Mouse (Mus musculus) gastrocnemius, adult 8-10 months (tissue): ENCODE results near the gene Tor1a. TPM values are rescaled to one million over a fixed set of nuclear protein-coding genes. Genes with fewer than 3 reads are reported as not detected.
A peak's percentile ranks its signal among the peaks of the same experiment; 100 is the strongest.
"Not testable (repeated sequence)": the region's sequence is repeated elsewhere in the genome, so short reads cannot be mapped to it uniquely, and the experiment has no call there.

Source experiments
- DNase-seq, 2 experiments: peaks; one replicate each; pipeline ENCODE4 v3.0.0; 2022; ENCODE audit warnings: low spot score in 2 of 2
- total RNA-seq, 4 experiments: library from RNA; stranded (reverse); gene quantifications; 2 replicates each; pipeline ENCODE4 v1.2.4; 2022

Gene Tor1a
- total RNA-seq, 4 experiments from 2014 or later, result 4.3 to 5.6 (median 4.6) TPM

DNA sequence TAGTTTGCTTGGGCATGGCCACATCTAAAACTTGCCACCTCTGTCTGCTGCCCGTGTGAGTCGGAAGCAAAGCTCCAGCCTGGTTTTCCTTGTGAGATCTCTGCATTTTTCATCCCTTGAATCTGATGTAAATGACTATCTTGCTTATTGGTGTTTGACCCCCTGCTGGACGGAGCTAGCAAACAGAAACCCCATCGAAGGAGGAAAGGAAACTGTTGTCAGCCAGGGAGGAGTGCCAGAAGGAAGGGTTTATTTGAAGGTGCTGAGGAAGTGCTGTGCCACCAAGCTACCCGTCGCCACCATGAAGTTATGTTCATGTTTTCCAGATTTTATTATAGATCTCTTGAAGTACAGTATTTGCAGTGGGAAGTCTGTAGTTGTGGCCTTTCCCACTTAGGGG lies 12.9 kb downstream of the Tor1a start:
- DNase-seq, result no peak

DNA sequence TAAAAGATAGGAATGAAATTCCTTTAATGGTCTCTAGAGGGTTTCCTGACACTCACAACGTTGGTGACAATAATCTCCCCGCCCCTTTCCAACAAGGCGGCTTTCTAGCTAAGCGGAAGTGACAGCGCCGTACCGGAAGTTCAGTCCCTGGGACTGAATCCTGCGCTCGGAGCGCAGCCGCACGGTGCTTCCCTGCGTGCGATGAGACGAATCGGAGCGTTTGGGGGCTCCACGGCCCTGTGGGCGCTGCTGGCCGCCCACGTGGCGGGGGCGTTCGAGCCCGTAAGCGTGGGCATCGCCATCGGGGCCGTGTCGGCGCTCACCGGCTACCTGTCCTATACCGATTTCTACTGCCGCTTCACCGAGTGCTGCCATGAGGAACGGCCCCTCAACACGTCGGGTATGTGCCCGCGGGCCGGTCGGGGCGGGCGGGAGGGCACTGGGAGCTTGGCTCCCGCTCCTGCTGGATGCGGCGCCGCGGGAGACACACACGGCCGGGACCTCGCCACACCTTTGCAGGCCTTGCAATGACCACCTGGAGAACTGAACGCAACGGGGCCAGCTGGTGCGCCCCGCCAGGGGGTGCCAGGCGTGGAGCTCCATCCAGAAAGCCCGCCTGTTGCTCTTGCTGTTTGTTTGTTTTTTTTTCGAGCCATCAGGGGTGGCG lies 14.8 kb downstream of the Tor1a start, which contains the start of gene Tor1b:
Gene Tor1b, plus strand, starts transcription at position 136 of the 667 bp plus-strand sequence.
- DNase-seq, result peak; percentile 56 to 71

- no peak for DNase-seq
These were observed 15.3 kb downstream of the Tor1a start for GRCm38 (mm10) chr2:30952457-30952823.

- peak; percentile 20 to 31 for DNase-seq
These were observed 25.1 kb downstream of the Tor1a start for GRCm38 (mm10) chr2:30942603-30943011.

DNA sequence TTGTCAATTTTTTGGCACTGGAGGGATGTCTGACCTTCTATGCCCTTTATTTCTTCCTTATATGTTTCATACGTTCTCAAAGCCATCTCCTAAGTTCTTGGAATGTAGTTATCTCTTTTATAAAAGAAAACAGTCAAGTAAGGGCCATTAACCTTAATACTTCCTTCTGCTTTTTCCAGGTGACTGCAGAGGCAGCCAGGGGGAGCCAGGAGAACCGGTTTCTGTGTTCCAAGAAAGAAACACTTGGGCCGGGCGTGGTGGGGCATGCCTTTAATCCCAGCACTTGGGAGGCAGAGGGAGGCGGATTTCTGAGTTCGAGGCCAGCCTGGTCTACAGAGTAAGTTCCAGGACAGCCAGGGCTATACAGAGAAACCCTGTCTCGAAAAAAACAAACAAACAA lies 25.6 kb downstream of the Tor1a start:
- not testable (repeated sequence) for DNase-seq

DNA sequence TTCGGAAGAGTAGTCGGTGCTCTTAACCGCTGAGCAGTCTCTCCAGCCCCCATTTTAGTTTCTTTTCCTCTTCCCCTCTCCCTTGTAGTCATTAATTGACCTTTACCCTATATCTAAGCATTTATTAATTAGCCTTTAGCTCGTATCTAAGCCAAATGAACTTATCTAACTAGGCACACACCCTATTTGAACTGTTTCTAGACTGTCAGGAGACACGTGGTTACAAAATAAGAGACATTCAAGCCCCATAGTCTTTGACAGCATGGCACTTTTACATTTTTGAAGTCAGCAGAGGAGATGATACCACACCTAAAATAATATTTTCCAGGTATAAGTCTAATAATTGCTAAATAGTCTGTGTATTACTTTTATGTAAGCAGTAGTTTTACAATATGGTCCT lies 26.1 kb downstream of the Tor1a start:
- no peak for DNase-seq

DNA sequence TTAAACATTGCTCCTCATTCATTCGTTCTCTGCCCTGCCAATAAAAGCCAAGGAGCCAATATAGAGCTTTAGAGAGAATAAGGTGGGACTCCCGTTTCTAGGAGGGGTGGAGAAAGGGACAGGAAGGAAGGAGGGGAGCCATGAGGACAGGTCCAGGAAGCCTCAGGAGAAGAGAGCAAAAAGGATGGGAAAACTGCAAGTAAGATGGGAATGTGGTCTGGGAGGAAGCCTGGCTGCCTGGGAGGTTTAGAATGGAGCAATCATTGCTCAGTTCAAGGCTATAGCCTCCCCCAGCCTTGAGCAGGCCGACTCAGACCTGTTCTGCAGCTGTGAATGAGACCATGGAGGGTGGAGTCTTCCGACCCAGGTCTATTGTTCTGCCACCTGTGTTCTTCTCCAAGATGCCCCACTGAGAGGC lies 29.1 kb downstream of the Tor1a start:
- no peak for DNase-seq

DNA sequence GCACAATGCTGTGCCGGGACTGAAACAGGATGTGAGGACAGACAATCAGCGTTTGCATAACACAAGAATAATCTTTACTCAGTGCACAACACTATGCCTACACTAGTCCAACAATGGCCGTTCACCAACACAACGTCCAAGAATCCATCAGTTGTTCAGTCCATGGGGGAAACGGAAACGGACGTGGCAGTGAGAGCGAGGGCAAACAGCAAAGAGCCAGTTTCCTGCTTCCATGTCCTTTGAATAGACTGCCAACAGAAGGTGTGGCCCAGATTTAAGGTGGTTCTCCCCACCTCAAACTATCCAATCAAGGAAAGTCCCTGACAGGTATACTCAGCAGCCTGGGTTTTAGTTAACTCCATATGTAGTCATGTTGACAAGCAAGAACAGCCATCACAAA lies 30.0 kb downstream of the Tor1a start:
- no peak for DNase-seq

- DNase-seq, result no peak
These were observed 30.9 kb downstream of the Tor1a start for GRCm38 (mm10) chr2:30936808-30937207.

- DNase-seq, result peak; percentile 65 to 71
These were observed 33.7 kb downstream of the Tor1a start for GRCm38 (mm10) chr2:30933917-30934450.

DNA sequence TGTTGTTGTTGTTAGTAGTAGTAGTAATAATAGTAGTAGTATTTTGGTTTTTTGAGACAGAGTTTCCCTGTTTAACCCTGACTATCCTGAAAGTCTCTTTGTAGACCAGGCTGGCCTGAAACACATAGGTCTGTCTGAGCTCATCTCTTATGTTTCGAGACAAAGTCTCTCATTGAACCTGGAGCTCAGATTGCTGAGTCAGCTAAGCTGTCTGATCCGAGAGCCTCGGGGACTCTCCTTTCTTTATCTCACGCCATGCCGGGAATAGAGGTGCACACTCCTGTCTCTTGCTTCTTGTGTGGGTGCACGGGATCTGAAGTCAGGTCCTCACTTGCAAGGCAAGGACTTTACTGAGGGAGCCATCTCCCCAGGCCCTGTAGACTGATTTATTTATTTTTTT lies 34.7 kb downstream of the Tor1a start:
- DNase-seq, result no peak

DNA sequence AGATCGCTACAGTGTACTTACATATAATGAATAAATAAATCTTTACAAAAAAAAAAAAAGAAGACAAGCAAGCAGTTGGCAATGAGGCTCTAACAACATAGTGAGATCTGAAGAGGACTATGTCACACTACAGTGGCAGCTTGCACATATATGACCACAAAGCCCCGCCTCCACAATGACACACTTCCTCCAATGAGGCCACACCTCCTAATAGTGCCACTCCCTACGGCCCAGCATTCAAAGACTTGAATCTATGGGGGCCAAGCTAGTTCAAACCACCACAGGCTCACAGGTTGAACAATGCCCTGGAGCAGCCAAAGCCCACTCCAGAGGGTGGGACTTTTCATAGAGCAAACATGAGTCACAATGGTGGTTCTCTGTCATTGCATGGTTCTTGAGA lies 35.8 kb downstream of the Tor1a start:
- DNase-seq, result no peak

- DNase-seq, result not testable (repeated sequence)
These were observed 36.9 kb downstream of the Tor1a start for GRCm38 (mm10) chr2:30930846-30931245.

DNA sequence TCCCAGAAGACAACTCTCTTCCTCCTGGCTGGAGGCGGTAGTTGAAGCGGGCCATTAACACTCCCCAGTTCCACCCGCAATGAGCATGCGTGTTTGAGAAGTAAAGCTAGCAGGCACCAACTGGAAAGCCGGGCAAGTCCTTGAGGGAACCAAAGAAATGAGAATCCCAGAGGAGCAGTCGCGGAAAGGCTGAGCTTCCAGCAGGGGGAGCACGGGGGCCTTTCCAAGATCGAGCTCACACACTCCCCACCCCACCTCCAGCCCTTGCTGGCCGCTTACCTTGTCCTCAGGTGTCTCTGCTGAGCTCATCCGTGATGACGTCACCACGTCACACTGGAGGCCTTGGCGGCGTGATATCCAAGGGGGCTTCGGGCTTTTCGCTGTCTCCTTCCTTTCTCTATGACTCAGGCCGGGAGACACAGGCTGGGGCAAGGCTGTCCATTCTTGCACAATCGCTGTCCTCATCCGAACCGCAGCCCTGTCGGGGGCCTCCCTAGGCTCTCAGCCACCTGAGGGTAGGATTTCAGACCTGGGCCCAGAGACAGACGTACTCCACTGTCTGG lies 38.2 kb downstream of the Tor1a start, which contains the start of gene Ptges:
Gene Ptges, minus strand, starts transcription at position 381 of the 563 bp plus-strand sequence.
- DNase-seq, result peak; percentile 62

- peak in 1 of 2 experiments; percentile 56 for DNase-seq
These were observed 38.7 kb downstream of the Tor1a start for GRCm38 (mm10) chr2:30928893-30929482.

GRCm38 (mm10) chr2:30927844-30928628 lies 39.7 kb downstream of the Tor1a start:
- peak; percentile 60 to 65 for DNase-seq

- DNase-seq, result no peak
These were observed 40.5 kb downstream of the Tor1a start for GRCm38 (mm10) chr2:30927151-30927781.

- no peak for DNase-seq
These were observed 41.4 kb downstream of the Tor1a start for GRCm38 (mm10) chr2:30926381-30926780.

DNA sequence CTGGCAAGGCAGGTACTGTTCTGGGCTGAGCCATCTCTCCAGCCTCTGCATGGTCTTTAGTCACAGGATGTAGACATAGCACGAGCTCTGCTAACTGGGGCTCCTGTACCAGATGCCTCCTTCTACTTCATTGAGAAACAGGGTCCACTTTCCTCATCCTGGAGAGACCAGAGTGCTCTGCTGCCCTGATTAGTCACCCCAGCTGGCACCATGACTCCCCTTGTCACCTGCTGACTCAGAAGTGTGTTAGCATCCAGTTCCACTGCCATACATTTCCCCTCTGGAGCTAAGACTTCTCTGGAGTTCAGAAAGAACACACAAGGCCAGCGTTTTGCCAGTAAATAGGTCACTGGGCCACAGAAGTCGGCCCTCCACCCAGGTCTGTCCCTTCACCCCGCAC lies 42.6 kb downstream of the Tor1a start:
- DNase-seq, result no peak

GRCm38 (mm10) chr2:30923099-30923498 lies 44.6 kb downstream of the Tor1a start:
- DNase-seq, result no peak

DNA sequence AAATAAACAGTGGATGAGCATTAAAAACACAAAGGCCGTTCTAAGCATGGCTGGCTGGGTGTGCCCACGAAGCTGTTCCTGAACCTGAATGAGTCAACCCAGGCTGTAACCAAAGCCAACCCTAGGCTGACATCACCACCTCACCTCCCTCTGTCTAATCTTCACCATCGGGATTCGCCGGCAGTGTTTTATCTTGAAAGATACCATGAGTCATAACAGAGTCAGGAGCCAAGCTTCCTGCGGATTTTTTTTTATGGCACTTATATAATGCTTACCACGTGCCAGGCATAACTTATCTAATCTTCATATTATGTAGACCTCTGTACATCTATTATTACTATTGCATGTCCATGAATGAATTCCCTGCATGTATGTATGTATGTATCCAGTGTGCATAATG lies 47.5 kb downstream of the Tor1a start:
- DNase-seq, result no peak
